Mouse (Mus musculus) left cerebral cortex, adult 11 months (tissue): ENCODE measurements around the gene Dhrs11.
"Not testable (repeated sequence)": the region's sequence is repeated elsewhere in the genome, so short reads cannot be mapped to it uniquely, and the experiment has no call there.

Experiments
- DNase-seq: peaks from one replicate; pipeline ENCODE4 v3.0.0; 2022; ENCODE audit warnings: low spot score

Gene Dhrs11

GRCm38 (mm10) chr11:84828516-84829399, at the start of gene Dhrs11:
Dhrs11 (minus strand) TSS chr11:84828994.
- peak; percentile 79 for DNase-seq

- not testable (repeated sequence) for DNase-seq
Observed at GRCm38 (mm10) chr11:84876020-84876419, 47.2 kb upstream of the Dhrs11 start.

- DNase-seq, result no peak
Observed at GRCm38 (mm10) chr11:84873042-84873833, 44.4 kb upstream of the Dhrs11 start.

GRCm38 (mm10) chr11:84871548-84872069, 42.8 kb upstream of the Dhrs11 start:
- DNase-seq, result no peak

- no peak for DNase-seq
Observed at GRCm38 (mm10) chr11:84871046-84871445, 42.3 kb upstream of the Dhrs11 start.

- DNase-seq, result peak; percentile 84
Observed at GRCm38 (mm10) chr11:84870337-84871043, 41.7 kb upstream of the Dhrs11 start, which contains the start of gene Ggnbp2. Ggnbp2 (minus strand) TSS chr11:84870817.

- DNase-seq, result peak; percentile 89
Observed at GRCm38 (mm10) chr11:84869537-84870232, 40.9 kb upstream of the Dhrs11 start.

- DNase-seq, result no peak
Observed at GRCm38 (mm10) chr11:84868786-84869259, 40.0 kb upstream of the Dhrs11 start.

GRCm38 (mm10) chr11:84867586-84867985, 38.8 kb upstream of the Dhrs11 start:
- no peak for DNase-seq

- DNase-seq, result no peak
Observed at GRCm38 (mm10) chr11:84865268-84865667, 36.5 kb upstream of the Dhrs11 start.

- no peak for DNase-seq
Observed at GRCm38 (mm10) chr11:84855285-84855684, 26.5 kb upstream of the Dhrs11 start.

- DNase-seq, result no peak
Observed at GRCm38 (mm10) chr11:84847475-84848090, 18.8 kb upstream of the Dhrs11 start.

- DNase-seq, result no peak
Observed at GRCm38 (mm10) chr11:84846741-84847474, 18.1 kb upstream of the Dhrs11 start.

- DNase-seq, result no peak
Observed at GRCm38 (mm10) chr11:84839330-84839729, 10.5 kb upstream of the Dhrs11 start.

- DNase-seq, result not testable (repeated sequence)
Observed at GRCm38 (mm10) chr11:84829495-84829894, 701 bp upstream of the Dhrs11 start.

GRCm38 (mm10) chr11:84827901-84828503, 792 bp downstream of the Dhrs11 start:
- DNase-seq, result no peak

GRCm38 (mm10) chr11:84827492-84827891, 1.3 kb downstream of the Dhrs11 start:
- no peak for DNase-seq

GRCm38 (mm10) chr11:84826185-84826584, 2.6 kb downstream of the Dhrs11 start:
- DNase-seq, result no peak

GRCm38 (mm10) chr11:84825261-84825807, 3.5 kb downstream of the Dhrs11 start:
- DNase-seq, result no peak
